Mouse (Mus musculus) ES-E14 (cell line): ENCODE results near the gene Carf.

ENCODE experiments used
- ZC3H11A ChIP-seq: IDR thresholded peaks from 2 replicates; pipeline ENCODE4 v1.6.1; 2012; ENCODE audit warnings: low read depth, mild to moderate bottlenecking, inconsistent platforms, low read length, borderline replicate concordance
- ZNF384 ChIP-seq: IDR thresholded peaks from 2 replicates; pipeline ENCODE4 v1.6.1; 2012; ENCODE audit warnings: low read depth, low read length, inconsistent platforms

DNA sequence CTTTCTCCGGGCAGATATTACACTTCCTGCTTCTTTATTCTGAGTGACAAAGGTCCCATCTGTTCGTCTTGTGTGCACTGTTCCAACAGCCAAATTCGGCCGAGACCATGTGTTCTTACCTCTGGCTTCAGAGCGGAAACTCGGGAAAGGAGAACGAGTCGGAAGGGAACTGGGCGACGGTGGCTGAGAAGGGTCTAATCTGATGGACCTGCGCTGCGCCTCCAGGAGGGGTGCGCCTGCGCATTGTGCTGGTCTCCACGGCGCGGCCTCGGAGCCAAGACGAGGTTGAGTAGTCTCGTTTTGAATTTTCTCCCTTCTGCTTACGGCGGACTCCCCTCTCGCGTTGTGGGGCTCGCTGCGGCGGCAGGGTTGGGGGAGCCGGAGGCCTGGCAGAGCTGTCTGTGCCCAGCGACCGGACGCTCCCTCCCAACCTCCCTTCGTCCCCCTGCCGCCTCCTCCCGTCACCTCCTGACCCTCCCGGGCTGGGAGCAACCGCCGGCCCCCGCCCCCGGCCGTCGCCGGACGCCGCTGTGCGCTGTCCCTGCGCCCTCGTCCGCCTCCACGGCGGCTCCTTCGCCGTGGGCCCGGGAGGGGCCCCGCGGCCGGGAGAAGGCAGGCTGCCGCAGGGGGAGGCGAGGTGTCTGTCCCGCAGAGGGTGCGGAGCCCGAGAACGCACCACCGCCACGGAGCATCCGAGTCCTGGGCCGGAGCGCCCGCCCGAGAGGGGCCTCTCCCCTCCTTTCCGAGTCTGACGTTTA lies at the start of gene Carf, which contains the start of gene Wdr12:
- TF ChIP-seq ZNF384: no peak
- no peak for TF ChIP-seq ZC3H11A
